Mouse (Mus musculus): ENCODE measurements around the gene Susd1.

DNA sequence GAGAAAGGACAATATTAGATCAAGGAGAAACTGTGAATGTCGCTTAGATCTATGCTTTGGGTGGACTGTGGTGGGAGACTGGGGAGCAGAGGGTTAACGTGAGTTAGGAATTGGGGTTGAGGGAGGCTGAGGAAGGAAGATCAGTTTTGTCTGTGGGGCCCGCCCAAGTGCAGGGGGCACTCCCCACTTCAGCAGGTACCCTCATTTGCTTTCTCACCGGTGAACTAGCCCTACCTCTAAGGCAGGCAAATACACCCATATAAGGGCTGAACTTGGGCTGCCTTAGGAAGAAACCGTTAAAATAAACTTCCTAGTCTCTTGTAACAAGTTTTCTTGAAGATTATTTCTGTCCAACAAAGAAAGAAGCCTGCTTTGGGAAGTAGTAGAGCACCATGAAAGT lies 608 bp upstream of the Susd1 start:
- TF ChIP-seq POLR2A (IDR thresholded peaks at IDR 0.05; ENCODE audit: borderline replicate concordance, control insufficient read depth, low read depth, low read length) (no peak), CTCF (IDR thresholded peaks at IDR 0.05; ENCODE audit: control insufficient read depth, insufficient read depth, low read length) (no peak)
